Mouse (Mus musculus): ENCODE results near the gene Copg2.

The Copg2 gene

GRCm38 (mm10) chr6:30734465-30734864 lies 162.1 kb downstream of the Copg2 start:
- no peak for DNase-seq (ENCODE audit: low spot score)

- no peak for DNase-seq (ENCODE audit: low spot score)
Observed at GRCm38 (mm10) chr6:30732571-30733130, 163.9 kb downstream of the Copg2 start.

GRCm38 (mm10) chr6:30730301-30730971 lies 166.2 kb downstream of the Copg2 start:
- no peak for DNase-seq (ENCODE audit: low spot score)

- DNase-seq (ENCODE audit: low spot score) = no peak
Observed at GRCm38 (mm10) chr6:30723331-30723730, 173.3 kb downstream of the Copg2 start, which contains the start of gene Mest. Gene Mest (plus strand): TSS chr6:30723547.

- DNase-seq (ENCODE audit: low spot score) = no peak
Observed at GRCm38 (mm10) chr6:30722385-30723164, 174.0 kb downstream of the Copg2 start.

- DNase-seq (ENCODE audit: low spot score) = no peak
Observed at GRCm38 (mm10) chr6:30716796-30717195, 179.8 kb downstream of the Copg2 start.

- no peak for DNase-seq (ENCODE audit: low spot score)
Observed at GRCm38 (mm10) chr6:30714891-30715471, 181.6 kb downstream of the Copg2 start.

GRCm38 (mm10) chr6:30713896-30714295 lies 182.7 kb downstream of the Copg2 start:
- DNase-seq (ENCODE audit: low spot score) = no peak

- DNase-seq (ENCODE audit: low spot score) = no peak
Observed at GRCm38 (mm10) chr6:30713455-30713854, 183.1 kb downstream of the Copg2 start.

GRCm38 (mm10) chr6:30712484-30712883 lies 184.1 kb downstream of the Copg2 start:
- DNase-seq (ENCODE audit: low spot score) = no peak

- DNase-seq (ENCODE audit: low spot score) = no peak
Observed at GRCm38 (mm10) chr6:30711365-30711763, 185.2 kb downstream of the Copg2 start.

GRCm38 (mm10) chr6:30710371-30711364 lies 185.9 kb downstream of the Copg2 start:
- DNase-seq (ENCODE audit: low spot score) = no peak

GRCm38 (mm10) chr6:30709115-30709514 lies 187.5 kb downstream of the Copg2 start:
- no peak for DNase-seq (ENCODE audit: low spot score)

GRCm38 (mm10) chr6:30703977-30704602 lies 192.5 kb downstream of the Copg2 start:
- peak; percentile 38 for DNase-seq (ENCODE audit: low spot score)

GRCm38 (mm10) chr6:30703476-30703875 lies 193.1 kb downstream of the Copg2 start:
- peak; percentile 35 for DNase-seq (ENCODE audit: low spot score)

GRCm38 (mm10) chr6:30702881-30703280 lies 193.7 kb downstream of the Copg2 start:
- peak; percentile 32 for DNase-seq (ENCODE audit: low spot score)

- peak; percentile 41 for DNase-seq (ENCODE audit: low spot score)
Observed at GRCm38 (mm10) chr6:30700182-30700581, 196.4 kb downstream of the Copg2 start.

GRCm38 (mm10) chr6:30698036-30698435 lies 198.6 kb downstream of the Copg2 start:
- no peak for DNase-seq (ENCODE audit: low spot score)
